Mouse (Mus musculus) kidney, postnatal 10 days (tissue): ENCODE measurements around the gene Bpifa3.
"Not testable (repeated sequence)": the region's sequence is repeated elsewhere in the genome, so short reads cannot be mapped to it uniquely, and the experiment has no call there.

Experiments
- DNase-seq: peaks from one replicate; pipeline ENCODE4 v3.0.0; 2021; ENCODE audit warnings: mixed read lengths

Gene Bpifa3

DNA sequence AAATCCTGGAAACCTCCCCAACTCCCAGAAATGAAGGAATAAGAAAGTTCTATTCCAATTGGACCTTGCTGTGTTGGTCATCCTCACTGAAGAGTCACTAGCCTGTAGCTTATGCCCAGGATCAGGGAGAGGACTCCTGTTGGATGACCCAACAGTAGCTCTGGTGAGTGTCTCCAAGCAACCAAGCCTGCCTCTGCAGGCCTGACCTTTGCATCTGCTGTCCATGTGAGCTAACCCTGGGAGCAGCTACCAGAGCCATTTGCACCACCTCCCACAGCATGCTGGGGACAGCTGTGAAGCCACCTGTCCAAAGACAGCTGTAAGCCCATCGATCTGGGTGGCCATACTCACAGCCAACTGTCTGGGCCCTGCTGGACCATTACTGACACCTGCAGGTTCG, at the start of gene Bpifa3:
Gene Bpifa3 (plus strand): TSS at position 217 of the 400 bp plus-strand sequence.
- DNase-seq, result no peak

DNA sequence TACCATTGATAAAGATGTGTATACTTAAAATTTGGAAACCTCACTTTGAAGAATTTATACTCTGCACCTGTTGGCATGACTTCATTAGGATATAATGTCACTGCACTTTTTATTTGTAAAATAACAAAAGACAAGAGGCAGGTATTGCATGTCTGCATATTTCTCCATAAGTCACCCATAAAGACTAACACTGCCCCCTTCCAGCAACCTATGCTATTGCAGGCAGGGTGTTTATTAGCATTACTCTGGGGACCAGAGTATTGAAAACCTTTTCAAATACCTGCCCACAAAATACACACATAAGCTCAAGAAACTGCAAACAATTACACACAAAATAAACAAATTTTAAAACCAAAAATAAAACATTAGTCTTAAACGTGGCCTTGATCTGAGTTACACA, 32.4 kb upstream of the Bpifa3 start:
- no peak for DNase-seq

DNA sequence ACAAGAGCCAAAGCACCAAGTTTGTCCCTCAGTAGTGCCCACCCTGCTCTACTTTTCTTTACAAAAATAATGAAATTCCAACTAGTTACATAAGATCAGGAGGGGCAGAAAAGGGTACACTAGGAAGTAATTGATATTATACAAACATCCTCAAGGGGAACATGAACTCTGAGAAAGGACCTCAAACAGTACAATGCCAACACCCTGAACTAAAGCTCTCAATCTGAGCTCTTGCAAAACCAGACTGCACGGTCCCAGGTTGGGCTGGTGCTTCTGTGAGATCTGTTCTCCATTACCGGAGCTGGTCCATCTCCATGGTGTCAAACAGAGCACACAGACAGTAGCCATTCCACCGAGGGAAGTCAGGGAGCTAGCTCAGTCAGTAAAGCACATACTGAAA, 12.8 kb upstream of the Bpifa3 start:
- no peak for DNase-seq

DNA sequence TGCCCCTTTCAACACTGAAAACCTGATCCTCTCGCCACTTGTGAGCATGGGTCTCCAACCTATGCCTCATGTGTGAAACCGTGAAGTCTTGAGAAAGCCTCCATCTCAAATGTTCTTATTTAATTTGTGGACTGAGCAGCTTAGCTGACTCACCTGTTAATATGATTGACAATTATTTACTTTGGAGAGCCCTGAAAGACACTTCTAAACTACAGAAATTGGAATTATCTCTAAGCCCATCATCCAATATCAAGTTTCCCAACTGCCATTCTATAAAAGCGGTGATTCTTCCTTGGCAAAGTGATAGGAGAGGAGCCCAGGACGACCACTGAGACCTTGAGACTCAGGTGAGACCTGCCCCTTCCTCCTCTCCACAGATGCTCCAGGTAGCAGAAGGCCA, 12.4 kb downstream of the Bpifa3 start, which contains the start of gene Bpifa1:
Gene Bpifa1 (plus strand): TSS at position 301 of the 400 bp plus-strand sequence.
- no peak for DNase-seq

DNA sequence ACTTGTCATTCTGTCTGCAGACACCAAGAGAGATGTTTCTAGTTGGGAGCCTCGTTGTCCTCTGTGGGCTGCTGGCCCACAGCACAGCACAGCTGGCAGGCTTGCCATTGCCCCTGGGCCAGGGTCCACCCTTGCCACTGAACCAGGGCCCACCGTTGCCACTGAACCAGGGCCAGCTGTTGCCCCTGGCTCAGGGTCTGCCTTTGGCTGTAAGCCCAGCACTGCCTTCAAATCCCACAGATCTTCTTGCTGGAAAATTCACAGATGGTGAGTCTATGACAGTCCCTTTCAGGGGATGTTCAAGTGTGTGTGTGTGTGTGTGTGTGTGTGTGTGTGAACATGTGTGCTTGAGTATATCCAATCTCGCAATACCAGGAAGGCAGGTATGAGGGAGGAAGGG, 13.6 kb downstream of the Bpifa3 start:
- no peak for DNase-seq

DNA sequence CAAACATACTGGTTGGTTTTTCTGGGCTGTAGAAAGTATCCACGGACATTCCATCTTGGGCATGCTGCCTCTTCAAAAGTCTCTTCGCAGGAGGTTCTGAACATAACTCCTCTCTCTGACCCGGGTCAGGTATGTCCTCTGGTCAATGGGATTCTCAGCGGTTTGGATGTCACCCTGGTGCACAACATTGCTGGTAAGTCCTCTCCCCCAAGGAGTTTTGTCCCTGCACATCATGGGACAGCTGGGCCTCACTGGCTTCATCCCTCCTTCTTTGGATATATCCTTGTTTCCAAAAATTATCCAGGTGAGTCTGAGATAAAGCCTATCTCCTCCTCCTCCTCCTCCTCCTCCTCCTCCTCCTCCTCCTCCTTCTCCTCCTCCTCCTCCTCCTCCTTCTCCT, 17.4 kb downstream of the Bpifa3 start:
- DNase-seq, result no peak

DNA sequence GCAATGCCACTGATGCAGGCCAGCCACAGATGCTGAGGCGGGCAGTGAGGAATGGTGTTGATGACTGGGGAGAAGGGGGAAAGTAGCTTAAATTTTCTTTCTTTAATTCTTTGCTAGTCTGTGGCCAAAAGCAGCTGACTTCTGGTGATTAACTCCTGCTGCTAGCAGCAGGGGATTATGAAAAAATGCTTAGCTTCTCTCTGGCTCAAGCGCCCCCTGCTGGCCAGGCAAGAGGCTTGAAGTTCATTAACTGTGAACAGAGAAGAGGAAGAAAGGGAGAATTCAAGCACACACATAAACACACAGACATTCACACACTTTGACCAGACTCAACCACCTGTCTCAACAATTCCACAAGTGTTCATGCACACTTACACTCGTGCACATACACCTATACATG, 28.3 kb downstream of the Bpifa3 start:
- peak; percentile 64 for DNase-seq

DNA sequence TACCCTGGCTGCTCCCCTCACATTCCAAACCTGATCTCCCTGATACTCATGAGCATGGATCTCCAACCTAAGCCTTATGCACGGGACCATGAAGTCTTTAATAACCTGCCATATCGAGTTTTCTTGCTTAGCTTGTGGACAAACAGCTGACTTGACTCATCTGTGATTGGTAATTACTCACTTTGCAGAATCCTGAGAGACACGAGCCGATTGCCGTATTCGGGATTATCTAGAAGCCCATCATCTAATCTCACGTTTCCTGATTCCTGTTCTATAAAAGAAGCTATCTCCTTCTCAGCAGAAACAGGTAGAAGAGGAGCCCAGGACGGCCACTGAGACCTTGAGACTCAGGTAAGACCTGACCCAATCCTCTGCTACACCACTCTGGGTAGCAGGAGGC, 32.2 kb downstream of the Bpifa3 start, which contains the start of gene Bpifa5:
Gene Bpifa5 (plus strand): TSS at position 301 of the 400 bp plus-strand sequence.
- DNase-seq, result no peak

DNA sequence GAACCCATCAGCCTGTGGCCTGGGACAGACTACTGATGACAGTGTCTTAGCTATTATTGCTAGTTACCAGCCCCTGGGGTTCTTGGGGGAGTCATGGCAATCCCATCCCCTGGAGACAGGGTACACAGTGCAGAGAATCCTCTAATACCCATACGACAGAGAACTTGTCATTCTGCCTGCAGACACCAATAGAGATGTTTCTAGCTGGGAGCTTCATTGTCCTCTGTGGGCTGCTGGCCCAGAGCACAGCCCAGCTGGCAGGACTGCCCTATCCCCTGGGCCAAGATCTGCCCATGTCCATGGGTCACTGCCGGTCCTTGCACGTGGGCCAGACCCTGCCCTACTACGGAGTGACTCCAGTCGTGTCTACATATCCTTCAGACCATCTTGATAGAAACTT, 33.2 kb downstream of the Bpifa3 start:
- no peak for DNase-seq

DNA sequence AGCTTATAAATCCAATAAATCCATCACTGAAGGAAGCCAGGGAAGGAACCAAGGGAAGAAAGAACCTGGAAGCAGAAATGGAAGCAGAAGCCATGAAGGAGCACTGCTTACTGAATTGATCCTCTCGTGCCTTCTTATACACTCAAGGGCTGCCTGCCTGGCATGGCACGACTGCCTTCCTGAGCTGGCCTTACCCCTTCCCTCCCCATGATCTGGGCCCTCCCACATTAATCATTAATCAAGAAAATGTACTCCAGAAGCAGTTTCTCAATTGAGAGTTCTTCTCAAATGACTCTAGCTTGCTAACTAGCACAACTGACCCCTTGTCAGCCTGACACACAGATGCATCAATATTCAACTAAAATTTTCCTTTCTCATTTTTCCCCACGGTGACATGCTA, 39.0 kb downstream of the Bpifa3 start:
- peak; percentile 28 for DNase-seq

DNA sequence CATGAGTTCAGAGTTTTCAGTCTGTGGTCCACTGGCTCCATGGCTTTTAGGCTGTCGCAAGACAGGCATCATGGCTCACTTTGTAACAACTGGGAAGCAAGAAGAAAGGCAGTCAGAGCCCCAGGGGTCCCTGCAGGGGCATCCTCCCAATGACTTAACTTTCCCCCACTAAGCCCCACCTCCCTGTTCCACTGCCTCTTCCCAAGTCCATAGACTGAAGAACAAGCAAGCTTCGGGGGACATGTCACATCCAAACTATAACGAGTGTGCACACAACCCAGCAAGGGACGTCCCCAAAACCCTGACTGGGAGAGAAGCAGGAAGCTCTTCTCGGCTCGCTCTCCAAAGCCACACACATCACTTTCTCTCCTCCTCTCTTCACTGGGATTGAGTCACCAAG, 41.5 kb downstream of the Bpifa3 start:
- DNase-seq, result no peak

DNA sequence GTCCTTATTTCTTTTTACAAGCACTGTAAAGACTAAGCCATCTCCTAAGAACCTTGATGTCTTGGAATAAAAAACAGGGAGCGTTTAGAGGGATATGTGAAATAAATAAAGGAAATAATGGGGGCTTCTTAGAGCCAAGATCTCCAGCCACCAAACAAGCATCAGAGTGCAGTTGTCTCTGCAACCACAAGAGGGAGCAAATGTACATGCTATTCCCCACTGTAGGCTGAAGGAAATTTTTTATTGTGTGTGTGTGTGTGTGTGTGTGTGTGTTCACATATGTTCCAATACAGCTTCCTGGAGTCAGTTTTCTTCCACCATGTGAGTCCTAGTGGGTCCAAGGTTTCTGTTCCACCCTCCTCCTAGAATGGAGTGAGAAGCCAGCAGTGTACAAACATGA, 43.2 kb downstream of the Bpifa3 start:
- DNase-seq, result peak; percentile 58

DNA sequence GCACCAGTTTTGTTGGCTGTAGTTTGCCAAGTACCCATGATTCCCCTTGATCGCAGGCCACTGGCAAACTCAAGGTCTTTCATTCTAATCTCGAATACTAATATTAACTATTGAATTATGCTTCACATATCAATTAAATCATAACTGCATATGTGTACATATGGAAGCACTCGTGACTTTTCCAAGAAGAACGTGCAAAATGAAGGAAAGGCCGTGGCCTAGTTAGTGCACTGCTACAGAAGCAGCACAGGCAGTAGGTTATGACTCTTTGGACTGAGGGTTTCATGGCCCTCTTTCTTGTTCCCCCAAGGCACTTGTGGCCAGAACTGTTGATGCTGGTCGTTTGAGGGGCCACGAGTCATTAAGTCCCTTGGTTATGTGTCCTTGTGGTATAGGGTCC, 51.8 kb downstream of the Bpifa3 start:
- not testable (repeated sequence) for DNase-seq

DNA sequence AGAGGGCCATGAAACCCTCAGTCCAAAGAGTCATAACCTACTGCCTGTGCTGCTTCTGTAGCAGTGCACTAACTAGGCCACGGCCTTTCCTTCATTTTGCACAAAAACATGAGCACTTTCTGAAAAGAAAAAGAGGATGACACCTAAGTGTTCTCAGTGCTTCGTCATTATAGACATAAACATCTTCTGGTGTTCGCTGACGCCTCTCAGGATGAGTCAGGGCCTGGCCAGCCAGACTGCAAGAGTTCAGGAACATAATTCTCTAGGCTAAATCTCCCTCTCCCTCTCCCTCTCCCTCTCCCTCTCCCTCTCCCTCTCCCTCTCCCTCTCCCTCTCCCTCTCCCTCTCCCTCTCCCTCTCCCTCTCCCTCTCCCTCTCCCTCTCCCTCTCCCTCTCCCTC, 52.9 kb downstream of the Bpifa3 start:
- not testable (repeated sequence) for DNase-seq

DNA sequence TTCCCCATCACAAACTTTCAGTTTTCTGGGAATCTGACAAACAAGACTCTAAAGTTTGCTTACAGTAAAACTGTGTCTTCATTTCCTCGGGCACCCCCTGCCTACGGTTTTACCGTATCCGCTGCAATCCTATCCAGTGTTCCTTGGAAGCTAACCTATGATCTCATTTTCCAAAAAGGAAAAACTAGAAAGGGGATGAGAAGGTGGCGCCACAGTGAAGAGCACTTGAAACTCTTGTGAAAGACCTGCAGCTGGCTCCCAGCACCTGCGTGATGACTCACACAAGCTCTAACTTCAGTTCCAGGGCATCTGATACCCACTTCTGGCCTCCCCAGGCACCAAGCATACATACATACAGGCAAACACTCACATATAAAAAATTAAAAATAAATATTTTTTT, 55.2 kb downstream of the Bpifa3 start:
- DNase-seq, result no peak

DNA sequence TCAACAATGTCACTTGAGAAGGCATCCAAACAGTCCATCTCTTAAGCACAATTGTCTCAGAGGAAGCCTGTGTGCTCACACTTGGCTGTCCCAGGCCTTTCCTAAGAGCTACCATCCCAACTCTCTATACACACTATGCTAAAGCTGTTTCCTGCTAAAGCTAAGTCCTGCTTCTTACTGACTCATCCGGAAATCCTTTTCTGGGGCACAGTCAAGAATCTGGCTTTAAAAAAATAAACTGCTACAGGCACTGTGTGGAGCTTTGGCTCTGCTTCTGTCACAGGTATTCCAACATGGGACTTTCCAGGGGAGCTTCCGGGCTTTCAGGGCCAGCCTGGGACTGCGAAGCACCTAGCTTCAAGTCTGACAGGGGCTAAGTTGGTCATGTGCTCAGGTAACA, 55.6 kb downstream of the Bpifa3 start:
- DNase-seq, result no peak

DNA sequence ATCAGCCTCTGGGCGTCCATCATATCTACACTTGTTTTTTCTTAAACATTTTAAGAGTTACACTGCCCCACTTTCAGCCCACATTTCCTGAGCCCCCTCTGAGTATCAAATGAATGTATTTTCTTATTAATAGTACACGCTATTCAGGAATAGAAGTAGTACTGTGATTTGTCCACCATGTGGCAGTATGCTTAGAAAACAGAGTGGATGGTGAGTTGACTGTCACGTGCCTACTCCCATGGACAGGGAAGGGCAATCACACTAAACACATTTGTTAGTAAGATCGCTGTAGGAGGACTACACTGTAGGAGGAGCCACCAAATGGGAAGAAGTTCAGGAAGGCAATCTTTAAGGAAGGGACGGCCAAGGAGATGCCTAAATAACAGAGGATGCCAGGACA, 57.3 kb downstream of the Bpifa3 start:
- DNase-seq, result no peak
